Mouse (Mus musculus): Measurements from ENCODE around the gene Ctnnb1. TPM values are rescaled to one million over a fixed set of nuclear protein-coding genes. Genes with fewer than 3 reads are reported as not detected.

Ctnnb1 gene
- total RNA-seq, 2 experiments from 2014 or later: 213 to 241 TPM

DNA sequence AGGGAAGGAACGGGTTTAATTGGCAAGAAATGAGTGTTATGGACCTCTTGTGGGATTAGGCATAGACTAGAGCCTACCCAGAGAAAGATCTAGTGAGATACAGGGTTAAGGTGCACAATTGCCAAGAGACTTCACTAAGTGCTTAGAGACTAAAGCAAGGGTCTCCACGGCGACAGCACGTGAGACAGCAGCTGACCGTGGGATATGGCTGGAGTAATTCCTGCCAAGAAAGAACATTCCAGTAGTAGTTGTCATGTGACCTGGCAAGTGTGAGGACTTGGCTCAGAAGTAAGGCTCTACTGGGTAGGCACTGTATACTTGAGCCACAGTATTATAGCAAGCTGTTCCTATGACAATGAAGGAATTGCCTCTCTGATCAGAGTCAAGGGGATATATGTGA lies 47.1 kb downstream of the Ctnnb1 start:
- no peak overlapping the region for H3K4me3 ChIP-seq
- TF ChIP-seq CTCF (IDR thresholded peaks at IDR 0.05): no peak
- H3K27ac ChIP-seq: no peak overlapping the region
- intact Hi-C loops (cut with DNase I): no loop called here
- peak; percentile 20 for DNase-seq

DNA sequence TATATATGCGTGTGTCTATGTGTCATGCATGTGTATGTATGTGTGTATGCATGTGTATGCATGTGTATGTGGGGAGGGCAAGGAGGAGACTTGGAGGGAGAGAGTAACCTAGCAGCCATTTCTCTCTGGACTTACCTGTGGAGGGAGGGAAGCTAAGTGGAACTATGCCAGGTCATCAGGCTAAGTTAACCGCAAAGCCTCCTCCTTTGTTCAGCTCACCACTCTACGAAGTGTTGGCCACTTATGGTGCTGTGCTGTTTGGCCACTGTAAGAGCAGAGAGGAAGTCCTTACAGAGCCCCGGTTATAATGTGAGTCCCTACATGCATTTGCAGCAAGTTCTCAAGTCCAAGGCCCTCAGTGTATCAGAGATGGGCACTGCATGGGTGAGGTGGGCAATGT lies 47.8 kb downstream of the Ctnnb1 start:
- Histone ChIP-seq H3K27ac (no peak overlapping the region), H3K4me3 (no peak overlapping the region)
- no peak for TF ChIP-seq CTCF (IDR thresholded peaks at IDR 0.05)
- peak; percentile 9 for DNase-seq
- intact Hi-C loops (cut with DNase I): no loop called here

DNA sequence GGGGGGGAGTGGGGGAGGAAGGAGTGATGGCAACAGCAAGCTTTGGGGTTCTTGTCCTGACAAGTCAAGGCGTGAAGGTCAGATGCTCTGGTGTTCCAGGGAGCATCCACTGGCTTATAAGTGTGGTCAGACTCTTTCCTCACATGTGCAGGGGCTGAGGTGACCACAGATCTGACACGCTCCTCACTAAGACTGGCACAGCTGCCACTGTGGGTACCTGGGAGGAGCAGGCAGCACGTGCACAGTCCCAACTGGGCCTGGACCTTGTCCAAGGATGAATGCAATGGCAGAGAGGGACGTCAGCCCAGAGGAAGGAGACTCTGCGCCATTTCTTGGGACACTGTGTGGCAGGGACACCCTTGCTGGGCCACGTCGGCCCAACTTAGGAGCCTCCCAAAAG lies 52.8 kb downstream of the Ctnnb1 start:
- intact Hi-C loops (cut with DNase I): no loop called here
- Histone ChIP-seq H3K4me3 (no peak overlapping the region), H3K27ac (no peak overlapping the region)

DNA sequence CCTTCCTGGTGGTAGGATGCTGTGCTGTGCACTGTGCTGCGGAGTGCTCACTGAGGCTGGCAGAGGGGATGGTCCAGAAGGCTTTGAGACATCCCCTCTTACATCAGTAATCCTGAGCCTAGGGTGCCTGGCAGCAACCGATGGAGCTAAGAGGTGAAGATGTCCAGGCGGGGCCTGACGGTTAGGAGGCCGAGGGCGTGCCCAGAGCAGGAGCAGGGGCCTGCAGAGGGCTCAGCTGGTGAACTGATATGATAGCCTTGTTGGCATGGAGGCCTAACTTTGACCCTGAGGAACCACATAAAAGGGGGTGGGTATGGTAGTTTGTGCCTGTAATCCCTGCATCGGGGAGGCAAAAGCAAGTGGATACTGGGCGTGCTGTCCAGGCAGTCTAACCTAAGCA lies 54.8 kb downstream of the Ctnnb1 start:
- TF ChIP-seq CTCF (IDR thresholded peaks at IDR 0.05): no peak
- intact Hi-C loops (cut with DNase I): no loop called here
- Histone ChIP-seq H3K27ac (no peak overlapping the region), H3K4me3 (no peak overlapping the region)
- DNase-seq: no peak

More for the DNA sequence above, 52.8 kb downstream of the Ctnnb1 start:
- DNase-seq: no peak
- TF ChIP-seq CTCF (IDR thresholded peaks at IDR 0.05): no peak

DNA sequence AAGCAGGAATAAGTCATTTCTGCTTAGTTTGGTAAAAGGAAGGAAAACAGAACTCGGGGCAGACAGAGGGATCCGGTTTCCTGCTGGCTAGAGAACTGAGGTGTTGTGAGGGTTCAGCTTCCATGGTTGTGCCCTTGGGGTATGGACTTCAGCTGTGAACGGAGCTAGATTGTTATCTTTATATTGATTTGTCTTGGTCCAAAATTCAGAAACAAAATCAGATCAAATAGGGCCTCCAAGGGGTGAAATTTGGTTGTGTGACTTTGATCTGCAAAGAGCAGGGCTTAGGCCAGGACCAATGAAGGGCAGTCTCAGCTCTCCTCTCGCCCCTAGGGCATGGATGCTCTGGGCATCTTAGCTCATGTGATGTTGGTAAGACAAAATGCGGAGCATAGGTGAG lies 55.5 kb downstream of the Ctnnb1 start:
- intact Hi-C loops (cut with DNase I): no loop called here
- Histone ChIP-seq H3K27ac (no peak overlapping the region), H3K4me3 (no peak overlapping the region)
- DNase-seq: no peak
- no peak for TF ChIP-seq CTCF (IDR thresholded peaks at IDR 0.05)

DNA sequence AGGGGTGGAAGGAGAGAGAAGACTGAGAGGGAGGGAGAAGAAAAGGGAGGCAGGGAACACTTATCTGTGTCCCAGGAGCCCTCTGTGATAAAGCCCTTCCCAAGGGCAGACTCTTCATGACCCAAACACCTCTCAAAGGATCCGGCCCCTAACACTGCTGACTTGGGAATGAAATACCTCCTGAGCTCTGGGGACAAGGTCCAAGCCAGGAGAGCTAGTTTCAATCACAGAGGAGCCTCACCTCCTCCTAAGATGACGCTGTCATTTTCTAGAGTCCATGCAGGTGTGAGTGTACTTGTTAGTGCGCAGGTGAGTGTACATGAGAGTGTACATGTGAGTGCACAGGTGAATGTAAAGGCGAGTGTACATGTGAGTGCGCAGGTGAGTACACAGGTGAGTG lies 56.0 kb downstream of the Ctnnb1 start:
- H3K27ac ChIP-seq: no peak overlapping the region
- TF ChIP-seq CTCF (IDR thresholded peaks at IDR 0.05): no peak
- DNase-seq: no peak
- intact Hi-C loops (cut with DNase I): no loop called here
- no peak overlapping the region for H3K4me3 ChIP-seq

DNA sequence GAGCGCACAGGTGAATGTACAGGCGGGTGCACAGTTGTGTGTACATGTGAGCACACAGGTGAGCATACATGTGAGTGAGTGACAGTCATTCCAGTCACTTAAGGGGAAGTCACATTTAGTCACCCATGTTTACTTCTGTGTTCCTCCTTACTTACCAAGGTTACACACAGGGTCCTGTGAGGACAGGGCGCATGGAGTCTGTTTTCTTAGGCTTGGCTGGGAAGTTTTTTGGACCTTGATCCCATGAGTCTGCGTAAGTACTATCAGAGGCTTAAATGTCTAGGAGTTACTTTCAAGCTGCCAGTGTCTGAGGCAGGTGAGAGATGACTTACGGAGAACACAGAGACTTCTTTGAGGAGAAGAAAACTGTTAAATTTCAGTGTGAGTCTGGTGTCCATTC lies 56.5 kb downstream of the Ctnnb1 start:
- TF ChIP-seq CTCF (IDR thresholded peaks at IDR 0.05): no peak
- intact Hi-C loops (cut with DNase I): no loop called here

DNA sequence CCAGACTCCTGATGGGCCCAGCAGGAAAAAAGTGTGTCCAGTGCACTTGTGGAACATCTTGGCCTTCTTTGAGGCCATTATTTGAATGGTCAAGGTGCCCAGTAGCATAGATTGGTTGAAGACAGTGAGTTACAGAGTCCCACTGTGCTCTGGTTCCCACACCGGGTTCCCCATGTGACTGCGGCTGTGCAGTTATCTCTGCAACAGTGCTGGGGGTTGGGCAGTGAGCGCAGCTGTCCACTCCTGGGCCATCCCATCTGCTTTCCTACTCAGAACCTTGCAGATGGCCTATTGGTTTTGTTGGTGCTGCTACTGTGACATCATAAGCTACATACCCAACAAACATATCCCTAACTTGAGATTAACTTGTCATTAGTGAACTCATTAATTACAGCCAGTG lies 57.2 kb downstream of the Ctnnb1 start:
- no peak overlapping the region for H3K4me3 ChIP-seq
- no peak for DNase-seq
- intact Hi-C loops (cut with DNase I): no loop called here
- no peak for TF ChIP-seq CTCF (IDR thresholded peaks at IDR 0.05)
- H3K27ac ChIP-seq: no peak overlapping the region

More for the DNA sequence above, 56.5 kb downstream of the Ctnnb1 start:
- Histone ChIP-seq H3K4me3 (no peak overlapping the region), H3K27ac (no peak overlapping the region)
- no peak for DNase-seq

DNA sequence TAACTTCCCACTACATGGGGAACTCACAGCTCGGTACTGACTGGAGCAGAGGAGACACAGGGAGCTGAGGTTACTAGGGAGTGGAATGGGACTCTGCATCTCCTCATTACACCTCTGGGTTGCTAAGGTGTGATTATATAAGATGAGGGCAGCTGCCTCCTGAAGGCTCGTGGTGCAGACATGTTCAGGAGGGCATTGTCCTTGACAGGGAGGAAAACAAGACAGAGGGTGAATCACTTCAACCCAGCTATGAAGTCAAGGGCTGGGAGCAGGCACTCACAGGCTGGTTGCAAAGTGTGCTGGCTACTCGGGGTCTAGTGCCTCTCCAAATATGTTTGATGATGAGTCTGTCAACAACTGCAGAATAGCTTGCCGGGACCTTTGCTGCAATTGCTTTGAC lies 58.0 kb downstream of the Ctnnb1 start:
- intact Hi-C loops (cut with DNase I): no loop called here
- Histone ChIP-seq H3K27ac (no peak overlapping the region), H3K4me3 (no peak overlapping the region)
- no peak for TF ChIP-seq CTCF (IDR thresholded peaks at IDR 0.05)
- no peak for DNase-seq

DNA sequence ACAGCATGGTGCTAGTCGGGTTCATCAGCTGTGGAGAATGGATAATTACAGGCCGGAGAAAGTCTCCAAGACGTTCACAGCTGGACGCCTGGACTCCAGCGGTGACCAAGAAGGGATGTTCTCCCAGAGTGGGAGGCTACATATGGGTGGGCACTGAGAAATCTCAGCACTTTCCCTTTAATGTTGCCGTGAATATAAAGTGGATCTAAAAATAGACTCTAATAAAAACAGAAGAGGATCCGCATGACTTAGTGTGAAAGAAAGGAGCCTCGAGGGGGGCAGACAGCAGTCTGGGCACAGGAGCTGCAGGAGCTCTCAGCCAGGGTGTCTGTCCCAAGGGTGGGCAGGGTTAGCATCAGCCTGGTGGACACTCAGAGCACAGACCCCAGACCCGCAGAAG lies 59.1 kb downstream of the Ctnnb1 start:
- H3K27ac ChIP-seq: no peak overlapping the region
- H3K4me3 ChIP-seq: no peak overlapping the region
- no peak for DNase-seq
- intact Hi-C loops (cut with DNase I): no loop called here
- TF ChIP-seq CTCF (IDR thresholded peaks at IDR 0.05): no peak

DNA sequence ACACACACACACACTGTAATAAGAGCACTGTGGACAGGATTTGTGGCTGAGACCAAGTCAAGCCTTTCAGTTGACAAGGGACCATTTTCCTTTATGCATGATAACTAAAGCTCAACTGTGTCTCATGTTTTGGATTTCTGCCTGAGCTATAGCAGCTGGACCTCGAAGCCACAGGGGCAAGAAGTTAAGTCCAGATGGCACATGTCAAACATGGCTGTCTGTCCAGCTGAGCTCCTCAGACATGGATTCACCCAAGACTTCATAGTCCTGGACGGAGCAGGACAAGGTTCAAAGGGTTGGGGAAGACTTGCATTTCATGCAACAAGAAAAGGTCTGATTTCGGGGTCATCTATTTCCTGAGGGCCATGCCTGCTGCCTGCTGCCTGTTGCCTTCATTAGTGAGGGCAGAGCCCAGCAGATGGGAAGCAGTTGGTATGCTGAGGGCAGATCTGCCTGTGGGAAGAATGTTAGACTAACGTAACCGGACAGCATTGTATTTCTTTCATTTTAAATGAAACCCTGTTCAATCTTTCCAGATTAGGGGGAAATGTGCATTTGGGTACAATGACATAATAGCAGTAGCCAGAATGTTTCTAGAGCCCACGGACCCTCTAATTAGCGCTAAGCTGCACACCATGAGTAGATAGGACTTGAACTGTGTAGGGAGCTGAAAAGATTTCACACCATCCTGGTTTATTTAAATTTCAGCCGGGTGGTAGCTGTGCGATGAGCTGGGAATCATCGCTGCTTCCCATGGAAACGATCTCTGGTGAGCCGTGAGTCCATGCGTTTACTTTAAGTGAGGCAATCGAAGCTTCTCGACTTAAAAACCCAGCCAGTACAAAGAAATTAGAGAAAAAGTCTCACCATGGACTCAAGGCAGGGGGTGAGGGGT lies 61.0 kb downstream of the Ctnnb1 start:
- DNase-seq: no peak
- TF ChIP-seq CTCF (IDR thresholded peaks at IDR 0.05): no peak
- no peak overlapping the region for H3K27ac ChIP-seq
- intact Hi-C loops (cut with DNase I): no loop called here
- H3K4me3 ChIP-seq: no peak overlapping the region

DNA sequence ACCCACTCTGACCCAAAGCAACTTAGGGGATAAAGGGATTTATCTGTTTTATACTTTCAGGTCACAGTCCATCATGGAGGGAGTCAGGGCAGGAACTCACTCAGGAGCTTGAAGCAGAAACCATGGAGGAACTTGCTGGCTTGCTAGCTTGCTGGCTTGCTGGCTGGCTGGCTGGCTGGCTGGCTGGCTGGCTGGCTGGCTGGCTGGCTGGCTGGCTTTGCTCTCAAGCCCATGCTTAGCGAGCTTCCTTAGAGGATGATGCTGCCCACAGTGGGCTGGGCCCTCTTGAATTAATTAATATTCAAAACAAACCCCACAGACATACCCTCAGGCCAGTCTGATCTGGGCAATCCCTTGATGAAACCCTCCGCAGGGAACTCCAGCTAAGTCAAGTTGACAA lies 62.8 kb downstream of the Ctnnb1 start:
- no peak for TF ChIP-seq CTCF (IDR thresholded peaks at IDR 0.05)
- no peak overlapping the region for H3K4me3 ChIP-seq
- intact Hi-C loops (cut with DNase I): no loop called here

DNA sequence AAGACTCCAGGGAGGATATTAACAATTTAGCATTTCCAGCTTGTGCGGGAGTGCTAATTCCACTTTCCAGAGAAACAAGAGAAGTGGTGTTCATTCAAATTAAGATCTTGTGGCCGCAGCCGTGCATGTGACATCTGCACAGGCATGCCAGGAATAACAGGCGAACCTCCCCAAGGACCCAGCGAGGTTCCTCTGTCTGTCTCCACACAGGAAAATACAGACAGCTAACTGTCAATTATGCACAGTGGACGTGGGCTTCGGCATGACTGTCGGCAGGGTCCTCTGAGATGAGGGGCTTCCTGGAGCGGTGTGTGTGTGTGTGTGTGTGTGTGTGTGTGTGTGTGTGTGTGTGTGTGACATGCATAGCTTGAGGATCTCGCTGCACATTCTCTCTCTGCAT lies 64.0 kb downstream of the Ctnnb1 start:
- no peak overlapping the region for H3K4me3 ChIP-seq
- DNase-seq: no peak
- no peak overlapping the region for H3K27ac ChIP-seq
- intact Hi-C loops (cut with DNase I): no loop called here
- no peak for TF ChIP-seq CTCF (IDR thresholded peaks at IDR 0.05)

More for the DNA sequence above, 62.8 kb downstream of the Ctnnb1 start:
- DNase-seq: no peak
- H3K27ac ChIP-seq: no peak overlapping the region

Measured in gastrocnemius, adult 2 months (tissue).